Mouse (Mus musculus) cortical plate, adult 2 months (tissue): Measurements from ENCODE around the gene Prex1. TPM values are rescaled to one million over a fixed set of nuclear protein-coding genes. Genes with fewer than 3 reads are reported as not detected.
A peak's percentile ranks its signal among the peaks of the same experiment; 100 is the strongest.

Source experiments
- H3K27ac ChIP-seq: fragments of 200-500 bp; 2 replicates; pipeline ENCODE4 v1.5.1; 2012; ENCODE audit warnings: low read length, control low read depth, inconsistent platforms; ENCODE audit not compliant: insufficient read depth
- H3K4me1 ChIP-seq: fragments of 200-500 bp; 2 replicates; pipeline ENCODE4 v1.6.1; 2011; ENCODE audit warnings: low read length; ENCODE audit not compliant: control insufficient read depth, insufficient read depth
- H3K4me3 ChIP-seq: fragments of 200-500 bp; 2 replicates; pipeline ENCODE4 v1.5.1; 2011; ENCODE audit warnings: mild to moderate bottlenecking, low read length, control low read depth; ENCODE audit not compliant: insufficient read depth
- CTCF ChIP-seq: fragments of 200-500 bp; IDR thresholded peaks from 2 replicates; pipeline ENCODE4 v1.5.1; 2011; ENCODE audit warnings: mild to moderate bottlenecking, control low read depth, low read length; ENCODE audit not compliant: insufficient read depth; ENCODE audit errors: extremely low read depth
- POLR2A ChIP-seq: fragments of 200-500 bp; IDR thresholded peaks from 2 replicates; pipeline ENCODE4 v1.6.1; 2011; ENCODE audit warnings: mild to moderate bottlenecking, low read length, control low read depth; ENCODE audit not compliant: insufficient read depth; ENCODE audit errors: extremely low read depth
- polyA plus RNA-seq: library from polyadenylated mRNA; depleted of rRNA; stranded (reverse); fragments of >200 nt; gene quantifications from 2 replicates; pipeline ENCODE4 v1.2.3, GENCODE M21; 2012

Prex1 gene
- polyA plus RNA-seq, 1 experiment: 83.3 TPM

GRCm38 (mm10) chr2:166711681-166712132 lies 1.9 kb downstream of the Prex1 start:
- Histone ChIP-seq H3K27ac (peak overlapping the region; percentile 16; the same call in 1 of the 2 replicates), H3K4me3 (peak overlapping the region; percentile 83), H3K4me1 (peaks cover 4% of the 10 kb centered on the region)
- TF ChIP-seq CTCF (no peak), POLR2A (no peak)

DNA sequence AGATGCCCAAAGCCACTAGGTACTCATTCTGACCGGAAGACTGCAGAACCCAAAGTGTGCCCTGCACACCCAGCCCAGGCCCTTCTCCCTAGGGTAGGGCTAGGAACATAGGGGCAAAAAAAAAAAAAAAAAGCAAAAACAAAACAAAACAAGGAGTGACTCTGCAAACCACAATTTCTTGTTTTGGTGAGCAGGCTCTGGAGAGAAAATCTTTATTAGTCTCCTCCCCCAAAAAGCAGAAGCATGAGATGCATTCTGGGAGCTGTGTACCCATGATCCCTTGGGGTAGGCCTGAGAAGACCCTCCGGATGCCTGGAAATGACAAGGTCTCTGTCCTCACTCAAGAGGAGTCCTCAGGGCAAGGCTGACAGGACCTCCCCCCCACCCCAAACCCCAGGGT lies 3.7 kb downstream of the Prex1 start:
- no peak overlapping the region for H3K4me3 ChIP-seq
- peaks cover 4% of the 10 kb centered on the region for H3K4me1 ChIP-seq
- TF ChIP-seq POLR2A (no peak), CTCF (no peak)
- H3K27ac ChIP-seq: no peak overlapping the region

GRCm38 (mm10) chr2:166708304-166708703 lies 5.3 kb downstream of the Prex1 start:
- no peak overlapping the region for H3K27ac ChIP-seq
- TF ChIP-seq CTCF (no peak), POLR2A (no peak)

GRCm38 (mm10) chr2:166706526-166706925 lies 7.1 kb downstream of the Prex1 start:
- H3K4me3 ChIP-seq: no peak overlapping the region
- no peak overlapping the region for H3K27ac ChIP-seq
- peaks cover 4% of the 10 kb centered on the region for H3K4me1 ChIP-seq
- no peak for TF ChIP-seq POLR2A
- no peak for TF ChIP-seq CTCF

More at GRCm38 (mm10) chr2:166708304-166708703, 5.3 kb downstream of the Prex1 start:
- Histone ChIP-seq H3K4me1 (peaks cover 4% of the 10 kb centered on the region), H3K4me3 (no peak overlapping the region)

- Histone ChIP-seq H3K4me1 (peaks cover 5% of the 10 kb centered on the region; the same call in 1 of the 2 replicates), H3K4me3 (no peak overlapping the region), H3K27ac (no peak overlapping the region)
- no peak for TF ChIP-seq POLR2A
Measured at GRCm38 (mm10) chr2:166703491-166703890, 10.1 kb downstream of the Prex1 start.

DNA sequence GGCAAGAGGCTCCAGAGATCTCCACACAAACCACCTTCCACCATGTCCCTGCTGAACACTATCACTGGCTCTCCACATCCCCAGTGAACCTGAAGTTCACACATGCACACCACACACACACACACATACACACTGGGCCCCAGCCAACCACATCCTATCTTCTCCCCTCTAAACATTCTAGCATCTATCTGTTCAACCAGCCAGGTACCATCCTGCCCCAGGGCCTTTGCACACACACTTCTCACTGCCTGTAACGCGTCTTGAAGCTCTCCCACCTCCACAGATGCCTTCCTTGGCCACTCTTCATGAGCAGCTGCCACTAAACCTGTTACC lies 11.6 kb downstream of the Prex1 start:
- no peak for TF ChIP-seq CTCF
- no peak for TF ChIP-seq POLR2A
- peaks cover 5% of the 10 kb centered on the region; the same call in 1 of the 2 replicates for H3K4me1 ChIP-seq
- H3K27ac ChIP-seq: no peak overlapping the region
- H3K4me3 ChIP-seq: no peak overlapping the region

DNA sequence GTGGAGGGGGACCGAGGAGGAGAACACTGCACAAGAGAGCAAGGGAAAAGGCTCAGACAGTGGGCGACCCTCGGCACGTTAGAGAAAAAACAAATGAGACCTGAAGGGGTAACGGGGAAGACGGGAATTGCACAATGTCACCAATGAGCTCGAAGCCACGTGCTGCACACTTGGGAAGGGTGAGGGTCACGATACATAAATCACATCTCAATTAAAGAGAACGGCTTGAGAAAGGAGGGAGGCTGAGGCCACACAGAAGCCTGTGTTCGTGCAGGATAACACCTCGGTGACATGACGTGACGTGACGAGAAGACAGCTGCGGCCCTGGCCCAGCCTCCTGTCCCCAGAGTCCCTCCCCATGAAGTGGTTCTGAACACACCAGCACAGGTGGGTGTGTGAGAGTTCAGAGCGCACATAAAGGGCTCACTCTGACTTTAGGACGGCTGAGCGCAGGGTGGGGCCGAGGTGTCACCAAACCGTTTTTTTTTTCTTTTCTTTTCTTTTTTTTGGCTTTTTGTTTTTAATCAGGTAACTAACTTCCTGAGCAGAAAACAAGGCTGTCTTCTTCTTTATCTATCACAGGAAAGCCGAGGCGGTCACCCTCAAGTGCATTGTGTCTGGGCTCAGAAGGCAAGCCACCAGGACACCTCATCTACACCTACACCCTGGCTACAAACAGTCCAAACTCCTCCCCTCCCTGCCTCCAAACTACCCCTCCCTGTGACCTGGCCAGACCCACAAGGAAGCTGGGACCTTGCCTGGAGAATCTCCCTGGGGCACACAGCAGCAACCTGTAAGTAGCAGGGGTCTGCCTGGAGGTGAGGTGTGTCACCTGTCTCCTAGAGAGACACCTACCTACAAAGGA lies 12.2 kb downstream of the Prex1 start:
- Histone ChIP-seq H3K27ac (no peak overlapping the region), H3K4me1 (peaks cover 5% of the 10 kb centered on the region; the same call in 1 of the 2 replicates), H3K4me3 (no peak overlapping the region)
- TF ChIP-seq CTCF (no peak), POLR2A (no peak)

DNA sequence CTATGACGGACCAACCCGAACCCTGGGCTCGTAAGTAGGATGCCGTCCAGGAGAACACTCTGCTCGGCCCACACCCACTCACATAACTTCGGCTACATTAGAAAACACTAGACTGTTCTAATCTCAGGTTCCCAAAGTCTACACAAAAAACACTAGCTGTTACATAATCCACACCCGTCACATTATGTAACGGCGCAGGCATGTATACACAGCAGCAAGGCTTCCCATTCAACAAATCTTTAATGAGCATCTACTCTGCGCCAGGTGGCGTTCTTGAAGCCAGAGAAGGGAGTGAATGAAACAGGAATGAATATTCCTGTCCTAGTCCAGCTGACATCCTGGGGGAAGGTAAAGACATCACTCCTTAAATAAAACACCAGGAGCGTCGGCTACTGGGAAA lies 12.9 kb downstream of the Prex1 start:
- Histone ChIP-seq H3K27ac (no peak overlapping the region), H3K4me3 (no peak overlapping the region), H3K4me1 (peaks cover 5% of the 10 kb centered on the region; the same call in 1 of the 2 replicates)
- TF ChIP-seq CTCF (peak; percentile 5; the same call in 1 of the 2 replicates), POLR2A (no peak)

DNA sequence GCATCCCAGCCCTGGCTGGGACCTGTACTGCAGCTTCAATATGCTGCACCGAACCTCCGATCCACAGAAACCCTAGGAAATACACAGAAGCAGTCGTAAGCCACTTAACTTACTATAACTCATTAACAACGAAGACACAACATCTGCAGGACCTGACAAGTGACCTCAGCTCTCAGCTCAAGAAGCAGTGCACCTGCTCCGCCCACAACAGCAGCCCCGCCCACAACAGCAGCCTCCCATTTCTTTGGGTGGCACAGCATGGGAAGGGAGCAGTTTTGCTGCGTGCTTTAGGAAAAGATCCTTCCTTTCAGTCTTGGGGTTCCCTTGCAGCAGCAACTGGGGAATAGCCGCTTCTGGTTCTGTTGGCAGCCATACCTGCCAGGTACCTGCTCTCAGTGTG lies 13.5 kb downstream of the Prex1 start:
- TF ChIP-seq POLR2A (no peak), CTCF (no peak)
- Histone ChIP-seq H3K27ac (no peak overlapping the region), H3K4me1 (peaks cover 5% of the 10 kb centered on the region; the same call in 1 of the 2 replicates), H3K4me3 (no peak overlapping the region)

DNA sequence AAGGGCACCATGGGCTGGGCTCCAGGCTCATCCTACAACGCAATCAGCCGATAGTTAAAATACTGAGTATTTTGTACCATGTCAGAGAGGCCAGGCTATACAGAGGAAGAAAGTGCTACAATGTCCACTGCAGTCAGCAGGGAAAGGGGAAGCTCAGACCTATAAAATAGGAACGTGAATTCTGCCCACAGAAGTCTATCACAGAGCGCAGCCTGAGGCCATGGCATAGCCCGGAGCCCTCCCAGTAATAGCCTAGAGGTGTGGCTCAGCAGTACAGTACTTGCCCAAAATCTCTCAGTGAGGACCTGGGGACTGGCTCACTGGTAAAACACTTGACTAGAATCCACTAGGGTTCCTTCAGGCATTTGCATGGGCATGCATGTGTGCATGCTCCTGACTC lies 14.1 kb downstream of the Prex1 start:
- Histone ChIP-seq H3K27ac (no peak overlapping the region), H3K4me1 (peaks cover 5% of the 10 kb centered on the region; the same call in 1 of the 2 replicates), H3K4me3 (no peak overlapping the region)
- no peak for TF ChIP-seq CTCF
- no peak for TF ChIP-seq POLR2A
